Mouse (Mus musculus) cerebellum, adult 9-11 months (tissue): ENCODE measurements at regions not wholly inside any gene's neighbourhood (a gene's known extent, or its start where the extent isn't known, plus 50 kb on each side); places are given as distances from the start of the nearest gene placed in this dataset.
A peak's percentile ranks its signal among the peaks of the same experiment; 100 is the strongest.

Experiments used
- DNase-seq: peaks from one replicate; pipeline ENCODE4 v3.0.0; 2022

GRCm38 (mm10) chr4:32153356-32153755 is 85.2 kb upstream of the Bach2 start:
- peak; percentile 7 for DNase-seq

- DNase-seq, result no peak
Measured at GRCm38 (mm10) chr4:32156965-32157364, 81.6 kb upstream of the Bach2 start.

GRCm38 (mm10) chr4:32158451-32158850 is 80.2 kb upstream of the Bach2 start:
- no peak for DNase-seq

GRCm38 (mm10) chr4:32158886-32159285 is 79.7 kb upstream of the Bach2 start:
- DNase-seq, result no peak

- no peak for DNase-seq
Measured at GRCm38 (mm10) chr4:32160815-32161214, 77.8 kb upstream of the Bach2 start.

GRCm38 (mm10) chr4:32161871-32162656 is 76.5 kb upstream of the Bach2 start:
- DNase-seq, result no peak

GRCm38 (mm10) chr4:32162694-32163240 is 75.8 kb upstream of the Bach2 start:
- DNase-seq, result no peak

GRCm38 (mm10) chr4:32164081-32164641 is 74.4 kb upstream of the Bach2 start:
- no peak for DNase-seq

- DNase-seq, result no peak
Measured at GRCm38 (mm10) chr4:32164736-32165241, 73.8 kb upstream of the Bach2 start.

GRCm38 (mm10) chr4:32165918-32166528 is 72.6 kb upstream of the Bach2 start:
- DNase-seq, result no peak

- no peak for DNase-seq
Measured at GRCm38 (mm10) chr4:32167151-32167550, 71.5 kb upstream of the Bach2 start.

- DNase-seq, result no peak
Measured at GRCm38 (mm10) chr4:32170106-32170459, 68.5 kb upstream of the Bach2 start.

GRCm38 (mm10) chr4:32170460-32171192 is 68.0 kb upstream of the Bach2 start:
- no peak for DNase-seq

GRCm38 (mm10) chr4:32171291-32171690 is 67.3 kb upstream of the Bach2 start:
- no peak for DNase-seq

GRCm38 (mm10) chr4:32172992-32173391 is 65.6 kb upstream of the Bach2 start:
- DNase-seq, result no peak

- DNase-seq, result no peak
Measured at GRCm38 (mm10) chr4:32174771-32175170, 63.8 kb upstream of the Bach2 start.

GRCm38 (mm10) chr4:32175231-32175630 is 63.4 kb upstream of the Bach2 start:
- no peak for DNase-seq

GRCm38 (mm10) chr4:32175853-32176448 is 62.7 kb upstream of the Bach2 start:
- no peak for DNase-seq

- DNase-seq, result no peak
Measured at GRCm38 (mm10) chr4:32176449-32177135, 62.0 kb upstream of the Bach2 start.

GRCm38 (mm10) chr4:32177933-32178639 is 60.5 kb upstream of the Bach2 start:
- DNase-seq, result no peak

- no peak for DNase-seq
Measured at GRCm38 (mm10) chr4:32179707-32180241, 58.8 kb upstream of the Bach2 start.
